Mouse (Mus musculus): Measurements from ENCODE around the gene Gm10570.

Gm10570 gene

DNA sequence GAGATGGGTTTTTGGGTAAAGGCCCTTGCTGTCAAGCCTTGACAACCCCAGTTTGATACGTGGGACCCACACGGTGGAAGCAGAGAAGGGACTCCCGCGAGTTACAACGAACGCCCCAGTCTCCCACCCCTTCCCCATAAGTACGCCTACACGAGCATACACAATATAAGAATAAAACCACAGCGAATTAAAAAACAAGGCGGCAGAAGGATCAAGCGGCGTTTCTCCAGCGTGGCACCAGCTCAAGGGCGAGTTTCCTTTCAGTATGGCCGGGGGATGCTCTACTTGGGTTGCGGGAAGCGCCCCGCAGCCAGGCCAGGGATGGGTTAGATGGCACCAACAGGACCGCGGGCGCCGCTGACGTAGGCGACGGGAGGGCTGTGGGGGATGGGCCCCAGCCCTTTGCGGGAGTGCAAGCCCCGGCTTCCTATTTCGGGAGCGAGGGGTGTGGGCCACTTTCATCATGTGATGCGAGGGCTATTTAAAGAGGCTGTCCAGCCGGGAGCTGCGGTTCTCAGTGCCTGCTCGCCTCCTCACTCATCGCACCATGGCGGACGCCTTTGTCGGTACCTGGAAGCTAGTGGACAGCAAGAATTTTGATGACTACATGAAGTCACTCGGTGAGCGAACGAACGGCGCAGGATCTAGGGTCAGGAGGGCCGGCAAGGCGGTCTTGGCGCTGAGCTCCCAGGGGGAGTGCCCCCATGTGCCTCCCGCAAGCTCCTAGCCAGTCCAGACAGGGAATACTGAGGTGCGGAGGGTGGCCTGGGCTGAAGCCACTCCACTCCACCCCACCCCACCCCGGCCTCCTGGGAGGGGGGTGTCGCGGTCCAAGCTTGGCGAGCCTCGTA is at the start of gene Gm10570, which contains the start of gene Fabp3:
Gm10570 (minus strand) TSS at position 444 of the 851 bp plus-strand sequence.
Fabp3 (plus strand) TSS at position 365 of the 851 bp plus-strand sequence.
- DNase-seq: peak; percentile 48

- DNase-seq: peak; percentile 2
Observed at GRCm38 (mm10) chr4:130357946-130358345, 49.5 kb upstream of the Gm10570 start.

- DNase-seq: no peak
Observed at GRCm38 (mm10) chr4:130352588-130352987, 44.1 kb upstream of the Gm10570 start.

DNA sequence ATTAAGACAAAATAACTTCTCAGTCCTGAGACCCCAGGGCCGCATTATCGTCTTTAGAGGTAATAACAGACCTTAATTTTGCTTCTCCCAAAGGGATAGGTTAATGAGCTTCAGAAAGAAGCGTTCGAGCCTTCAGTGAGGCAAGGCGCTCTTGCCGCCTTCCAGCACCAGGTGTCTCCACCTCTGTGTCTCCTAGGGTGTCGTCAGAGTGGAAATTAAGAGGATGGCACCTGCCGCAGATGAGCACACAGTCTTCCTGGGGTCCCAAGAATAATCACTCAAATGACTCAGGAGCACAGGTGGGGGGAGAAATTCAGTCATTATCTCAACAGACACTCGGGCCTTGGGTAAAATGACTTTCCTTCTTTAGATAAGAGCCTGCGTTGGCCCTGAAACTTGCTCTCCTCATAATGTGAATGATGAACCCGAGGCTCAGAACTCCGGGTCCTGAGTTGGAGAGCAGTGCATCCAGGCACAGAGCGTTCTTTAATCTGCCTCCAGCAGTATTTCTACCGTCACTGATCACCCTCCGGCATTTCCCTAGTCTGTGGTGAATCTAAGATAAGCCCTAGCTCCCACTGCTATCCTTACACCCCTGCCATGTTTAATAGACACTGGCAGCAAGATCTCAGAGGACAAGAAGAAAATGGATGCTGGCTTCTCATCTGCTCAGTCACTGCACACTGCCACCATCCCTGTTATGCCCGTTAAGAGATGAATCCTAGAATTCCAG is 42.4 kb upstream of the Gm10570 start:
- no peak for DNase-seq

- no peak for DNase-seq
Observed at GRCm38 (mm10) chr4:130349666-130350065, 41.2 kb upstream of the Gm10570 start.

DNA sequence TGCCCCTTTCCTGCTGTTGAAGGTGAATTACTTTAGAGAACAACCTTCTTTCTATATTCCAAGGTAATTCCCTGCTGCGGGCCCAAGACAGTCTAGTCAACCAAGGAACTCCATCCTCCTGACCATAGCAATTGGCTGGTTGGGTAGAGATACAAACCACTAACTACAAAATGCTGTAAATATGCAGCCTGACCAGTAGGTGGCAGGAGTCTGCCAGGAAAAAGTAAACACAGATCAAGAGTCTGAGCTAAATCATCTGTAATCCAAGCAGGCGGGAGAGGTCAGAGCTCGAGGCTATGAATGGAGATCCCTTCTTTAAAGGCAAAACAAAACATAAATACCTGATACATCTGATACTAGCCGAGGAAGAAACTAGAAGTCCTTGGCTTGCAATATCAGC is 33.2 kb upstream of the Gm10570 start:
- peak; percentile 71 for DNase-seq

DNA sequence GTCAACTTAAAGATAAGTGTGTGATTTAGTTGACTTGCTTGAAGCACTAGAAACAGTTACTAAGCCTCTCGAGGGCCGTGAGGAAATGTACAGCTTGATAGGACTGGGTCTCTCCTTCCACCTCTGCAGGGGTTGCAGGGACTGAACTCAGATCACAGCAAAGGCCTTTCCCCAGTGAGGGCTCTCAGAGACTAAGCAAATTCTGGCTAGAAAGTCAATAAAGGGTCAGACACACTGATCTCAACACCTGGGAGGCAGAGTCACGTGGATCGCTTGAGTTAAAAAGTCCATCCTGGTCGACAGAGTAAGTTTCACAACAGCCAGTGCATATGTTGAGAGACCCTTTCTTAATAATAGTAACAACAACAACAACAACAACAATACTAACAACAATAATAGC is 27.4 kb upstream of the Gm10570 start:
- no peak for DNase-seq

DNA sequence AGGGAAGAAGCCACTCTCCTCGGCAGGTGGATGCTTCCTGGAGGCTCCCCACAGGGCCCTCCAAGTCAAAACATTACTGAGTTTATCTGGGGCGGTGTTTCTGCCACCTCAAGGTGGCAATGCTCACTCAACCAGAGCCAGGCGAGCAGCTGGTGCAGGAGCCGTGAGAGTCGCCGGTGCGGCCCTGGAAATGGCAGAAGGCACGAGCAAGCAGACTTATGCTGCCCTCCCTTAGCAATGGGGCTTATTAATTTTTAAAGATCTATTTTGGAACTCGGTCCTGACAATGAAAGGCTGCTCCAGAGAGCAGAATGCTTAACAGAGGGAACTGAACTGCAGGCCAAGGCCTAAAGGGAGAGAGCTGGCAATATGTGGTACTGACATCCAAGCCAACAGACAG is 18.9 kb upstream of the Gm10570 start:
- DNase-seq: no peak

- DNase-seq: no peak
Observed at GRCm38 (mm10) chr4:130325446-130325845, 17.0 kb upstream of the Gm10570 start.

- peak; percentile 61 for DNase-seq
Observed at GRCm38 (mm10) chr4:130323607-130324006, 15.1 kb upstream of the Gm10570 start.

DNA sequence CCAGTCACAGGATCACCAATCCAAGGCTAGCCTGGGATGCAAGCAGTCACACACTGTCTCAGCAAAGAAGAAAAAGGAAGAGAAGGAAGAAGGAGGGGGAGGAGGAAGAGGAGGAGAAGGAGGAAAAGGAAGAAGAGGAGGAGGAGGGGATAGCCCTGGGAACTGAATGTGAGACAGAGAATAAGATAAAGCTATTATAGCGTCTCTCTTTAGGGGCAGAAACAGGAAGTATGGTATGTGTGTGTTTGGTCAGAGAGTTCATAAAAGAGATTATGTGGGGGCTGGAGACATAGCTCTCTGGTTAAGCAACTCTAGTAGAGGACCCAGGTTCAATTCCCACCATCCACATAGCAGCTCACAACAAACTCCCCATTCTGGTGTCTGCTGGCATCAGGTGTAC is 14.7 kb upstream of the Gm10570 start:
- DNase-seq: no peak

DNA sequence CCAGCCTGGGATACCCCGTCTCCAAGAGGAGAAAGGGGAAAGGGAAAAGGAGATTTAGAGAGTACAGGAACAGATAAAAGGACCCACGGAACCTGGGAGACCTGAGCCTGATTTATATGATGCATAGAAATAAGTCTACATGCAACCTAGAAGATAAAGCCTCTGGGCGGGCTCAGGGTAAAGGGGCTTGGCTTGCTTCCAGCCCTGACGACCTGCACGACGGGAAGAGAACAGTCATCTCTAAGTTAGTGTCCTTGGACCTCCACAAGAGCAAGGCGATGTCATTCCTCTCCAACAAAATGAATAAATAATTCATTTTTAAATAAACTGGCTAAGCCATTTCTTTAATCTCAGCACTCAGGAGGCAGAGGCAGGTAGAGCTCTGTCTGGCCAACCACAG is 14.1 kb upstream of the Gm10570 start:
- DNase-seq: no peak

DNA sequence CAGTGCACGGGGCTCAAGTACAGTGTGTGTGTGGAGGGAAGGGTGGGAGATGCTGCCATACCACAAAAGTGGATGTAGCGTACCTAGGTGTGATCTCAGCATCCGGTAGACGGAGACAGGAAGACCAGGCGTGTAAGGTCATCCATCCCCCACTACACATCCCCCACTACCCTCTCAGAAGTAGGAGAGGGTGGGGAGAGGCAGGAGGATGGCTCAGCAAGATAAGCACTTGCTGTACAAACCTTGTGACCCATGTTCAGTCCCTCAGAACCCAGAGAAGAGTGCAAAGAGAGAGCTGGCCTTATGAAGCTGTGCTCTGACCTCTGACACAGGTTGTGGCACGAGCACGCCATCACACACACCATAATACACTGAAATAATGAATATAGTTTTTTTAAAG is 13.2 kb upstream of the Gm10570 start:
- no peak for DNase-seq

GRCm38 (mm10) chr4:130319564-130319963 is 11.1 kb upstream of the Gm10570 start:
- DNase-seq: no peak

DNA sequence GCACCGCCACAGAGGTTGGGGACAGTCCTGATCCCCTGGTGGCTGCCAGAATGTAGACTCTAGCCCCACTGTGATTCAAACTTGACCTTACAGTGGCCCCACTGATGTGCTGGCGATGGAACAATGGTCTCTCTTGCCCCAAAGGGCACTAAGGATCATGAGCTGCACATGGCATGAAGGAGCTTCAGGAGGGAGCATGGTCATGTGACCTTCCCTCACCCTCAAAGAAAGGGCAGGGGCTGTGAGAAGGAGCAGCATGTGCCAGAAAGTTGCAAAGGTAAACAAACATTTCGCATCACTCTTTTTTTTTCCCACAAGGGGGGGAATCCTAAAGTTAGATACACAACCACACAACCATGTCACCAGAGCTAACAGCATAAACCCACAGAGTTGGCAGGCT is 9.6 kb upstream of the Gm10570 start:
- no peak for DNase-seq

DNA sequence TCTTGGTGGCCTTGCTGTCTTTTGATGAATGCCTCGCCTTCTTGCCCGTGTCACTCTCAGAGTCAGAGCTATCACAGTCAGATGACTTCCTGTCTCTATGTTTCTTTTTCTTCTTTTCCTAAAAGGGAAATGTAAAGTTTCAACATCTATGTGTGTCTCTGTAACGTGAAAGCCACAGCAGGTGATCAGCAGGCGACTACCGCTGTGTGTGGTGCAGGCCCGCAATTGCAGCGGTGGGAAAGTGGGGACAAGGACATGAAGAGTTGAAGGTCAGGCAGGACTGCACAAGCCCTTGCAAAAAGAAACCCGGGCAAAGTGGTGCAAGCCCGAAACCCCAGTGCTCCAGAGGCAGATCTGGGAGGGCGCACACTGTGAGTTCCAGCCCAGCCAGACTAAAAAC is 8.2 kb upstream of the Gm10570 start:
- no peak for DNase-seq

DNA sequence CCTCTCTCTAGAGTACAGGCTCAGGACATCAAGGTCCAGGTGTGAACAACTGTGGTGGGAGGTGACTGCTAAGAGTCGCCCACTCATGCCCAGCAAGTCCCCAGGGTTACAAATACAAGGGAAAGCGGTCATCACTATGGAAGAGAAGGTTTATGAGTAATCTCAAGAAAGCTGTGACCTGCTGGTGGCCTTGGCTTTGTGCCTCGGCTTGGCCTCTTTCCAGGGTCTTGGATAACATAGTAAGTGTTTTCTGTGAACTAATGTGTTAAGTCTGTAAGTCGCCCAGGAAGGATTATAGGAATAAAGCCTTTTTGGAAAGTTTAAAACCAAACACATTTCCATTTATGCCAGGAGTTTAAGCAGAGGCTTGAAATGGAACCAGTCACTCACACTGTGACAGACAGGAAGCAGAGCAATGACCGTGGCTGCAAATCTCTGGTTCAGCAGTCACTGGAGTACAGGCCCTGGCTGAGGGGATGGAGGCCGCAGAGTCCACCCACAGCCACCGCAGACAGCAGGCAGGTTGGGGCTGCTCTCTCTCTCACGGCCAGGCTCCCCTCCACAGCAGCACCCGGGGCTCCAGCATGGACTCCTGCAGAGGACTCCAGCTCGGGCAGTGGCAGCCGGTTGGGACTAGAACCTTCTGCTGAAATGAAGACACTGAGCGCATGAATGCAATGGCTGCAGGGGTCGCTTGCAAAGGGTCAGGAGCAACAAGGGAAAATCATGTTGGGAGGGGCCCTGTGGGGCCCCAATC is 7.5 kb upstream of the Gm10570 start:
- DNase-seq: peak; percentile 66

- no peak for DNase-seq
Observed at GRCm38 (mm10) chr4:130313552-130313951, 5.1 kb upstream of the Gm10570 start.

- DNase-seq: no peak
Observed at GRCm38 (mm10) chr4:130312526-130312925, 4.1 kb upstream of the Gm10570 start.

DNA sequence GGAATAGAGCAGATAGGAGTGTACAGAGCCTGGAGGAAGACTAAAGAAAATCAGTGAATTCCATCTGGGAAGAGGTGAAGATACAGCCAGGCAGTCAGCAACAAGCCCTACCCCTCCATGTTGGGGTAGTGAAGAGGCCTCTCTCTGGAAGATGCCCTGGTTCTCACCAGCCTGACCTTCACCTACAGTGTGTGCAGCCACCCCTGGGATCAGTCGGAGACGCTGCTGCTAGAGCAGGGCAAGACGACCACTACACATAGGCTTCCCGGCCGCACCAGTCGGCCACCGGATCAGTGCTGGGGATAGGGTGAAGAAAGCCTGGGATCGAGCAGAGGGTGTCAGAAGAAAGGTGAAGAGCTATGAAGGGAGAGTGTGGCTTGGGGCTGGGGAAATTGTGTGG is 780 bp upstream of the Gm10570 start:
- no peak for DNase-seq

DNA sequence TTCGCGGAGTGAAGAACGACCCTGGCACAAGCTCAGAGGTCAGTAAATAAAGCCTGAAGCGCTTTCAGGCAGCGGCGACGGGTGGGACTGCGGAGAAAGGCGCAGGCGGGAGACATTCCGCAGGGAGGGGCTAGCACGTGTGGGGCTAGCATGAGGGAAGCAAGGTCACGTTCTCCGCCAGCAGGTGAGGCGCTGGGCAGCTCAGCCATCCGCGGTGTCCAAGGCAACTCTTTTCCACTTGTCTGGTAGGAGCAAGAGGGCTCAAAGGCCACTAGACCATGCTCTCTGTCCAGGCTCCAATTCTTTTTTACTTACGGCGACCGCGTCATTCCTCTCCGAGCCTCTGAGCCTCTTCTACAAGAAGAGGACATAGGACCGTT is 633 bp downstream of the Gm10570 start:
- DNase-seq: peak; percentile 65

DNA sequence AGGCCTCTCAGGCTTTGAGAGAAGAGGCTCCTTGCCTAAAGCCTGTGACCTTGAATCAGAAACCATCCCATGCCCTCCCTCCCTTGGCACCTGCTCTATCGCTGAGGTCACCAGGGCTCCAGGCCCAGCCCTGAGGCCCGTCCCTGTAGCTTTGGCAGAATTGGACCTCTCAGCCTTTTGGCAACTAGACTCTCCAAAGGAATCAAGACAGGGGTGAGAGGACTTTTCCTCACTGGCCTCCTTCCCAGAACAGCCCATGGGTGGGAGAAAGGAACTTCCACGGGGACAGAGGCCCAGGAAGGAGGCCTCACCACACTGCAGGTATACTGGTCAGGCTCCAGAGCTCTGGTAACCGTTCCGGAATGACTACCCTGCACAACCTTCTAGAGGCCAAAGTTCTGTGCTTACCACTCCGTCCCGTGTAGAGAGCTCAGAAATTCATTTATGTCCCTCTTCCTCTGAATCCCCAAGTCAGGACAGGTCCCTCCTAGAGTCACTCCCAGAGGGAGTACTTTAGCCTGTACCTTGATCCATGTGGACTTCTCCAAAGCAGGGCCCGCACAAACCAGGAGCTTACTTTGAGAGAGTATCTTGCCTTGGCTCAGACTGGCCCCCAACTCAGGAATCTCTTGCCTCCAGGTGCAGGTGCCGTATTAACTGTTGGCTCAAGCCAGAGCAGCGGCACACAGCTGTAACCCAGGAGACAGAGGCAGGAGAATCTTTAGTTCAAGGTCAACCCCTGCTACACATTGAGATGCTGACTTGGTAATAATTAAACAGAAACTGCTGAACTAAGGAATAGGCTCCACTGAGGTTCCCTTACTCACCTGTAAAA is 1.5 kb downstream of the Gm10570 start:
- peak; percentile 25 for DNase-seq

GRCm38 (mm10) chr4:130304746-130305145 is 3.7 kb downstream of the Gm10570 start:
- DNase-seq: no peak

Data from lung, postnatal 10 days (tissue).